Mouse (Mus musculus) urinary bladder, postnatal 14 days (tissue): ENCODE measurements at regions not wholly inside any gene's neighbourhood (a gene's known extent, or its start where the extent isn't known, plus 50 kb on each side); places are given as distances from the start of the nearest gene placed in this dataset.

Experiments used
- DNase-seq: peaks from one replicate; pipeline ENCODE4 v3.0.0; 2021; ENCODE audit warnings: low spot score

GRCm38 (mm10) chr15:67388514-67388913 is 887.8 kb upstream of the Lrrc6 start:
- no peak for DNase-seq

- DNase-seq, result no peak
Observed at GRCm38 (mm10) chr15:67386896-67387295, 886.2 kb upstream of the Lrrc6 start.

- no peak for DNase-seq
Observed at GRCm38 (mm10) chr15:67373599-67373998, 872.9 kb upstream of the Lrrc6 start.

GRCm38 (mm10) chr15:67373030-67373429 is 872.3 kb upstream of the Lrrc6 start:
- DNase-seq, result no peak

- peak; percentile 5 for DNase-seq
Observed at GRCm38 (mm10) chr15:67364099-67364756, 863.5 kb upstream of the Lrrc6 start.

- no peak for DNase-seq
Observed at GRCm38 (mm10) chr15:67361012-67361571, 860.4 kb upstream of the Lrrc6 start.

- no peak for DNase-seq
Observed at GRCm38 (mm10) chr15:67357867-67358266, 857.2 kb upstream of the Lrrc6 start.

GRCm38 (mm10) chr15:67355334-67355733 is 854.6 kb upstream of the Lrrc6 start:
- DNase-seq, result no peak

GRCm38 (mm10) chr15:67354598-67355159 is 854.0 kb upstream of the Lrrc6 start:
- no peak for DNase-seq

- no peak for DNase-seq
Observed at GRCm38 (mm10) chr15:67349501-67349900, 848.8 kb upstream of the Lrrc6 start.

GRCm38 (mm10) chr15:67345179-67346148 is 844.8 kb upstream of the Lrrc6 start:
- no peak for DNase-seq

- no peak for DNase-seq
Observed at GRCm38 (mm10) chr15:67342050-67342449, 841.3 kb upstream of the Lrrc6 start.

- no peak for DNase-seq
Observed at GRCm38 (mm10) chr15:67337040-67337395, 836.3 kb upstream of the Lrrc6 start.

GRCm38 (mm10) chr15:67336294-67337039 is 835.8 kb upstream of the Lrrc6 start:
- no peak for DNase-seq

GRCm38 (mm10) chr15:67332521-67332920 is 831.8 kb upstream of the Lrrc6 start:
- no peak for DNase-seq

GRCm38 (mm10) chr15:67320292-67320691 is 819.6 kb upstream of the Lrrc6 start:
- DNase-seq, result no peak

GRCm38 (mm10) chr15:67315202-67315601 is 814.5 kb upstream of the Lrrc6 start:
- no peak for DNase-seq

GRCm38 (mm10) chr15:67313648-67314047 is 812.9 kb upstream of the Lrrc6 start:
- no peak for DNase-seq

GRCm38 (mm10) chr15:67305681-67306080 is 805.0 kb upstream of the Lrrc6 start:
- DNase-seq, result no peak

GRCm38 (mm10) chr15:67303804-67304203 is 803.1 kb upstream of the Lrrc6 start:
- DNase-seq, result no peak

GRCm38 (mm10) chr15:67301871-67302363 is 801.2 kb upstream of the Lrrc6 start:
- DNase-seq, result peak; percentile 17

- no peak for DNase-seq
Observed at GRCm38 (mm10) chr15:67301024-67301423, 800.3 kb upstream of the Lrrc6 start.
